Mouse (Mus musculus) stomach, postnatal 0 days (tissue): ENCODE results near the gene Ncapd3.

Source experiments
- CTCF ChIP-seq: IDR thresholded peaks from 2 replicates; pipeline ENCODE4 v1.5.1; 2016; ENCODE audit warnings: antibody characterized with exemption, low read depth, mild to moderate bottlenecking, moderate library complexity
- EP300 ChIP-seq: optimal IDR thresholded peaks from 2 replicates; pipeline ENCODE3; 2016; ENCODE audit warnings: antibody characterized with exemption

- no peak for TF ChIP-seq CTCF
- TF ChIP-seq EP300 = no peak
These were observed 110.6 kb downstream of the Ncapd3 start for GRCm38 (mm10) chr9:27140432-27141065.
